Comparison of ENCODE assay signal across 28 mouse cellular contexts in genomic region chr10:62900144-62900543, GRCm38 (mm10). TPM values are rescaled to one million over a fixed set of nuclear protein-coding genes. Genes with fewer than 3 reads are reported as not detected.
DNase-seq lines count a peak whose midpoint lies in the region; ATAC-seq and TF ChIP-seq lines count a peak whose summit lies in the region.
"Had no signal": no experiment of that assay in that cellular context is flagged by ENCODE, and none has a peak within 500 bp of the region (broad histone marks: within the 10 kb centered on the region; RNA-seq: fewer than 3 reads in every experiment).

No protein-coding gene starts in this region.

- DNase-seq in ES-CJ7 (ENCODE audit: low read depth, low spot score) (peak; percentile 82), R1 (ENCODE audit: low read depth, low spot score) (peak; percentile 76)
- no peak for DNase-seq in cerebellum, adult 2 months
- DNase-seq: adrenal gland, adult 8-10 months; adrenal gland, postnatal 14 days; adrenal gland, postnatal 36 days; B cell, adult 2 months; cerebellum, adult 11-12 months; cerebellum, adult 8-10 months; cerebellum, adult 9-11 months; cerebellum, postnatal 14 days; cerebellum, postnatal 36 days; embryo, embryonic 11 days; forebrain, postnatal 0 days had no signal

- H3K9me3 ChIP-seq in E14TG2a.4 (ENCODE audit: low read length) = no peaks in the 10 kb centered on the region
- no peaks in the 10 kb centered on the region for H3K9me3 ChIP-seq in kidney, embryonic 16.5 days (ENCODE audit: low read length)
- H3K9me3 ChIP-seq: embryonic facial prominence, embryonic 13.5 days; embryonic facial prominence, embryonic 15.5 days; forebrain, embryonic 10.5 days; forebrain, embryonic 12.5 days; forebrain, embryonic 15.5 days; G1E had no signal

- peaks cover 7% of the 10 kb centered on the region; the same call in 1 of the 2 replicates for H3K36me3 ChIP-seq in E14TG2a.4 (ENCODE audit: insufficient read depth, low read length)
- H3K36me3 ChIP-seq in kidney, embryonic 16.5 days (ENCODE audit: insufficient read depth, low read length) = no peaks in the 10 kb centered on the region
- H3K36me3 ChIP-seq: embryonic facial prominence, embryonic 13.5 days; embryonic facial prominence, embryonic 15.5 days; forebrain, embryonic 10.5 days; forebrain, embryonic 12.5 days; forebrain, embryonic 15.5 days; G1E had no signal

- no peak overlapping the region for H3K9ac ChIP-seq in kidney, embryonic 16.5 days (replicated peaks; ENCODE audit: low read length)
- H3K9ac ChIP-seq: embryonic facial prominence, embryonic 13.5 days; embryonic facial prominence, embryonic 15.5 days; forebrain, embryonic 12.5 days; forebrain, embryonic 15.5 days; forebrain, postnatal 0 days had no signal

- no peak overlapping the region for H3K4me2 ChIP-seq in kidney, embryonic 16.5 days (replicated peaks; ENCODE audit: low read depth, low read length)
- H3K4me2 ChIP-seq: embryonic facial prominence, embryonic 13.5 days; embryonic facial prominence, embryonic 15.5 days; forebrain, embryonic 12.5 days; forebrain, embryonic 15.5 days had no signal

- H3K4me1 ChIP-seq in E14TG2a.4 (replicated peaks; ENCODE audit: low read depth, low read length) = peaks cover 72% of the 10 kb centered on the region
- H3K4me1 ChIP-seq in cerebellum, adult 2 months (ENCODE audit: control insufficient read depth, insufficient read depth, low read length) = no peaks in the 10 kb centered on the region
- no peaks in the 10 kb centered on the region for H3K4me1 ChIP-seq in kidney, embryonic 16.5 days (ENCODE audit: insufficient read depth, low read length)
- H3K4me1 ChIP-seq: embryonic facial prominence, embryonic 13.5 days; embryonic facial prominence, embryonic 15.5 days; forebrain, embryonic 10.5 days; forebrain, embryonic 12.5 days; forebrain, embryonic 15.5 days had no signal

- TF ChIP-seq CTCF in E14TG2a.4 (conservative IDR thresholded peaks at IDR 0.05; ENCODE audit: low read length) = no peak
- TF ChIP-seq CTCF in cerebellum, adult 2 months (IDR thresholded peaks at IDR 0.05; ENCODE audit: borderline replicate concordance, insufficient read depth, low read depth, low read length) = no peak

- ATAC-seq in kidney, embryonic 16.5 days (ENCODE audit: low FRiP score, low TSS enrichment) = no peak
- no peak for ATAC-seq in megakaryocyte, adult 5-6 weeks (ENCODE audit: poor library complexity, severe bottlenecking)
- ATAC-seq: activated CD4-positive, CD25-positive, alpha-beta regulatory T cell, adult 4 months; CD4-positive, CD25-positive, alpha-beta regulatory T cell, adult 4 months; forebrain, embryonic 15.5 days; forebrain, postnatal 0 days; Patski had no signal

- H3K27ac ChIP-seq in cerebellum, adult 2 months (ENCODE audit: insufficient read depth, low read length) = no peak overlapping the region
- no peak overlapping the region for H3K27ac ChIP-seq in kidney, embryonic 16.5 days (ENCODE audit: low read length)
- H3K27ac ChIP-seq: embryonic facial prominence, embryonic 13.5 days; embryonic facial prominence, embryonic 15.5 days; forebrain, embryonic 10.5 days; forebrain, embryonic 12.5 days; forebrain, embryonic 15.5 days had no signal

- no peaks in the 10 kb centered on the region for H3K27me3 ChIP-seq in E14TG2a.4 (ENCODE audit: insufficient read depth, low read length)
- no peaks in the 10 kb centered on the region for H3K27me3 ChIP-seq in cerebellum, adult 2 months (ENCODE audit: control insufficient read depth, insufficient read depth, low read length)
- H3K27me3 ChIP-seq in kidney, embryonic 16.5 days (ENCODE audit: insufficient read depth, low read length) = no peaks in the 10 kb centered on the region
- H3K27me3 ChIP-seq: CH12.LX; embryonic facial prominence, embryonic 13.5 days; embryonic facial prominence, embryonic 15.5 days; forebrain, embryonic 12.5 days; forebrain, embryonic 15.5 days; Patski had no signal

- 93% methylated on average over 4 of the region's 4 CpGs for WGBS in cerebellum, adult 2 months
- 92% methylated on average over 4 of the region's 4 CpGs for WGBS in kidney, embryonic 16.5 days

- H3K4me3 ChIP-seq in E14TG2a.4 (replicated peaks; ENCODE audit: low read length) = peak overlapping the region; percentile 7; the same call in 1 of the 2 replicates
- no peak overlapping the region for H3K4me3 ChIP-seq in cerebellum, adult 2 months (replicated peaks; ENCODE audit: insufficient read depth, low read depth, low read length)
- no peak overlapping the region for H3K4me3 ChIP-seq in kidney, embryonic 16.5 days (ENCODE audit: low read length)
- H3K4me3 ChIP-seq: embryonic facial prominence, embryonic 13.5 days; embryonic facial prominence, embryonic 15.5 days; erythroblast, embryonic 14.5 days; forebrain, embryonic 10.5 days; forebrain, embryonic 12.5 days; forebrain, embryonic 15.5 days had no signal

- TF ChIP-seq POLR2A in cerebellum, adult 2 months (IDR thresholded peaks at IDR 0.05; ENCODE audit: borderline replicate concordance, insufficient read depth, low read length) = no peak

RNA-seq across cellular contexts. Expression of gene Tet1, which starts 8.7 kb away (rescaled TPM):
- polyA plus RNA-seq in cerebellum, adult 2 months (2012; rRNA removed) = 6.5 and 7.4 TPM in 2 replicates
- polyA plus RNA-seq in kidney, embryonic 16.5 days (2015; fragmentation: Nextera tagmentation; extraction: Ambion mirVana) = 23.4 and 28.4 TPM in 2 replicates
- 5.0 and 6.1 TPM in 2 replicates for total RNA-seq in megakaryocyte, adult 5-6 weeks (2015)
- 0.95 and 1.7 TPM in 2 replicates for total RNA-seq in megakaryocyte, adult 5-6 weeks (2017)
- polyA plus RNA-seq: erythroblast, embryonic 14.5 days; G1E had no signal

RNA-seq across cellular contexts. Expression of gene Slc25a16, which starts 20.3 kb away (rescaled TPM):
- polyA plus RNA-seq in cerebellum, adult 2 months (2012; rRNA removed) = 27.0 and 28.4 TPM in 2 replicates
- 19.0 and 19.4 TPM in 2 replicates for polyA plus RNA-seq in kidney, embryonic 16.5 days (2015; fragmentation: Nextera tagmentation; extraction: Ambion mirVana)
- total RNA-seq in megakaryocyte, adult 5-6 weeks (2015) = 21.9 and 23.4 TPM in 2 replicates
- total RNA-seq in megakaryocyte, adult 5-6 weeks (2017) = 20.9 and 21.0 TPM in 2 replicates

RNA-seq across cellular contexts. Expression of gene Dna2, which starts 46.7 kb away (rescaled TPM):
- polyA plus RNA-seq in cerebellum, adult 2 months (2012; rRNA removed) = 3.0 and 3.9 TPM in 2 replicates
- 16.6 and 19.7 TPM in 2 replicates for polyA plus RNA-seq in kidney, embryonic 16.5 days (2015; fragmentation: Nextera tagmentation; extraction: Ambion mirVana)
- 108 and 109 TPM in 2 replicates for total RNA-seq in megakaryocyte, adult 5-6 weeks (2015)
- total RNA-seq in megakaryocyte, adult 5-6 weeks (2017) = 113 and 121 TPM in 2 replicates

Comparison
In these comparisons a context has a peak if more than half of its experiments do, and no peak if none do; other contexts are left out.
1. DNase-seq: peak in ES-CJ7 (single experiment) and R1 (single experiment); none in cerebellum, adult 2 months (0 of 2).